Mouse (Mus musculus) monocyte, adult 5-6 weeks (primary cell): ENCODE data around the gene Mthfd1. TPM values are rescaled to one million over a fixed set of nuclear protein-coding genes. Genes with fewer than 3 reads are reported as not detected.

ENCODE experiments used
- ATAC-seq: fragments of 153-309, 156-312 bp; replicated peaks from 2 replicates; pipeline ENCODE4 v1.8.0; 2017; ENCODE audit warnings: mild to moderate bottlenecking; ENCODE audit not compliant: low TSS enrichment, insufficient number of reproducible peaks, severe bottlenecking, poor library complexity, low FRiP score
- total RNA-seq: library from RNA; stranded (forward); fragments of 200-1000, 200-491, 200-594 nt; gene quantifications from 3 replicates; pipeline ENCODE4 v1.2.3, GENCODE M21; 2017

Gene Mthfd1
- total RNA-seq, 1 experiment from 2014 or later = 31.0 TPM

DNA sequence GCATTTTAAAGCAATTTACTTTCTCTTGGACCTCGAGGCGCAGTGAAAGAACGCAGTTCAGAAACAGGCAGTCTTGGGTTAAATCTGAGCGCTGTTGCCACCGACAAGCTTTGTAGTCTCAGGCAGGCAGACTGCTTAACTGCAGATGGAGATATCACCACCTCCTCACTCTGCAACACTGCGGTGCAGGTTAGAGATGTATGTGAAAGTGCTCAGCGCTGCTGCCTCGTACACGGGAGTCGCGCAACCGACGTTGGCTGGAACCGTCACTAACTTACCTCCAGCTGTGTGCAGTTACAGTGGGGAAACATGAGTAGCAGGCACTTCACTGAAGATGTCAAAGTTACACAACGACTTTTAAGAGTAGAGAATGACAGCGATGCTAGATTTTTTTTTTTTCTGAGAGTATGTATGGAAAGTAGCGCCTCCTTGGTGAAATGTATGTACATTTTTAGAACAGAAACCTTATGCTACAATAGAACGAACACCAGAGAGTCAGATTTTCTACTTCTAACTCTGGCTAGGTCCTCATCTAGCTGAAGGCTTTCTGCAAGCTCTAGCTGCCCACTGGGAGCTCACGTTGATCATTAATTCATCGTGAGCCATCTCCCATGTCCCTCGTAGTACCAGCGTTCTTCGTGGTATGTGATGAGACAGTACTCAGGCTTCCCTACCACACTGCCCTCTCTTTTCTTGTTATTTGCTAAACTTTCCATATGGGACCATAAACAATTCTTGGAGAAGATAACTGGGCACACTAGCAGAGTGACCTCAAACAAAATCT, 71.5 kb downstream of the Mthfd1 start:
- no peak for ATAC-seq

DNA sequence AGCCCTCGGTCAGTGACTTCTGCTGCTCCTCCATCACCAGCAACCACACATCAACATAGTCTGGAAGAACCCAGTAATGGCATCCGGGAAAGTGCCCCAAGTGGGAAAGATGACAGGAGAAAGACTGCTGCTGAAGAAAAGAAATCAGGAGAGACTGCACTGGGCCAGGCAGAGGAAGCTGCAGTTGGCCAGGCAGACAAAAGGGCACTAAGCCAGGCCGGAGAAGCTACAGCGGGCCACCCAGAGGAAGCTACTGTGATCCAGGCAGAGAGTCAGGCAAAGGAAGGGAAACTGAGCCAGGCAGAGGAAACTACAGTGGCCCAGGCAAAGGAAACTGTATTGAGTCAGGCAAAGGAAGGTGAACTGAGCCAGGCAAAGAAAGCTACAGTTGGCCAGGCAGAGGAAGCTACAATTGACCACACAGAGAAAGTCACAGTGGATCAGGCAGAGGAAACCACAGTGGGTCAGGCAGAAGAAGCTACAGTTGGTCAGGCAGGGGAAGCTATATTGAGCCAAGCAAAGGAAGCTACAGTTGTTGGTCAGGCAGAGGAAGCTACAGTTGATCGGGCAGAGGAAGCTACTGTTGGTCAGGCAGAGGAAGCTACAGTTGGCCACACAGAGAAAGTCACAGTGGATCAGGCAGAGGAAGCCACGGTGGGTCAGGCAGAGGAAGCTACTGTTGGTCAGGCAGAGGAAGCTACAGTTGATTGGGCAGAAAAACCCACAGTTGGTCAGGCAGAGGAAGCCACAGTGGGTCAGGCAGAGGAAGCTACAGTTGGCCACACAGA, 73.7 kb downstream of the Mthfd1 start:
- peak; percentile 75 for ATAC-seq

- no peak for ATAC-seq
Observed at GRCm38 (mm10) chr12:76333688-76334087, 78.6 kb downstream of the Mthfd1 start.

- no peak for ATAC-seq
Observed at GRCm38 (mm10) chr12:76335641-76336040, 80.5 kb downstream of the Mthfd1 start.

DNA sequence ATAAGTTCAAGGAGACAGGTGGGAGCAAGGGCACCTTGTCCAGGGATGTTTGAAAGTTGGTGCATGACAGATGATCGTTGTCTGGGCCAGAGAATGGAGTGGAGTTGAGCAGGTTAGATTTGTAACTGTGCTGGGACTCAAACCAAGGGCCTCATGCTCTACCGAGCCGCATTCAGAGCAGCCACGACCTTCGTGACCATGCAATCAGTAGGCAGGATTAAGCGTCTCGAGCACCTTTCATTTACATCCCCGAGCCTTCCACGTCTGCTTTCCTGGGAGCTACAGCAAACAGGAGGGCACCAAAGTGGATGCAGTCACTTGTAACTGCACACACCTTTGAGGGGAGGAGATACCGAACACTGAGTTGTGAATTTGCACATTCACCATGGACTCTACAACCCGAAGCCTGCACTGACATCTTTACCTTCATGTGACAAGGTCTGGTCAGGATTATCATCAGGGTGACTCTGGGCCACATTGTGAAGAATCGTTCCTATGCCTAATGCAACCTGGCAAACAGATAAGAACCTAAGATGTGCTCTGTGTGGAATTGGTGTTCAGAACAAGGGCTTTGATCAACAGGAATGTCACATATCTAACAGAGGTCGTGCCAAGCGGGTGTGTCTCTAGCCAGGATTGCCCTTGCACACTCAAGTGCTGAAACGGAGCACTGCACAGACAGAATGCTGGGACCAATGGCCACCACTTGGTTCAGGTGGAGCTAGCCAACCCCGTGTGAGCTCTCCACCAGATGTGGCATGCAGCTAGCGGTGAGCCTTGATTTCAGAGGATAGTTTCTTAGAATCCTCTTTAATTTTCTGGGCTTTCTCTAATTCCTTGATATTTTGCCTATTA, 81.2 kb downstream of the Mthfd1 start:
- no peak for ATAC-seq

DNA sequence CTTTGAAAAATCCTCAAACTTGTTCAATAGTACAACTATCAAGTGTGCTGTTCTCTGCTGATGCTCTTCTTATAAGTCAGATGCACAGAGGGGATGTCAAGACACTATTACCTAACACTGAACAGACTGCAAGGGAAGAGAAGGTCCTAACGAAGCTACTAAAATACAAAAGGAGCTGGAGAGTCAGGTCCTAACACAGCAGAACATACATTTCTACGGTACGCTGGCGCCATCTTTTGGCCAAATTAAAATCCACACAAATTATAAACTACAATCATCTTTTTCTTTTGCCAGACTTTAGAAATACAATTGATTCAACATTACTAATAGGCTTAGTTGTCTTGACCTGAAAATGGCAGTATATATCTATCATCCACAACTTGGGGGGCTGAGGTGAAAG, 86.0 kb downstream of the Mthfd1 start:
- ATAC-seq = peak; percentile 63

DNA sequence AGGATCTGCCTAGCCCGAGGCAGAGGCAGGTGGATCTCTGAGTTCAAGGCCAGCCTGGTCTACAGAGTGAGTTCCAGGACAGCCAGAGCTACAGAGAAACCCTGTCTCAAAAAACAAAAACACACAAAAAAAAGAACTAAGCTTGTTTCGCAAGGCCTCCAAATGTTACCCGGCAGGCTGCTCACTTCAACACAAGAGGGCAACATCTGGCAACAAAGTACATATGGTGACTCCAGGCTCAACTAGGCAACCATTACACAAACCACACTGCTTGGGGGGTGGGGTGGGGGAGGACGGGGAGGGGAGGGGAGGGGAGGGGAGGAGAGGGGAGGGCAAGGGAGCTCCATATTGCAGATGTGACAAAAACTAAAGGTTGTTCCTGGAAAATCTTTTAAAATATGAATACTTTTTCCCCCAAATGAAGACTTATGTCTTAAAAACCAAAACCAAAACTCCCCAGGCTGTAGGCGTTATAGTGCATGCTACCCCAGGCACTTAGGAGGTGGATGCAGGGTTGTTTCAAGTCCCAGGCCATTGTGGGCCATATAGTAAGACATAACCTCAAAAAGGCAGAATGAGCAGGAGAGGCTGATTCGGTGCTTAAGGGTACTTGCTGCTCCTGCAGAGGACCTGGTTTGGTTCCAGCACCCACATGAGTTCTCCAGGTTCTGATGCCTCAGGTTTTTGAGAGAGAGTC, 90.8 kb downstream of the Mthfd1 start:
- peak; percentile 80 for ATAC-seq

GRCm38 (mm10) chr12:76349680-76350220, 94.7 kb downstream of the Mthfd1 start:
- no peak for ATAC-seq

DNA sequence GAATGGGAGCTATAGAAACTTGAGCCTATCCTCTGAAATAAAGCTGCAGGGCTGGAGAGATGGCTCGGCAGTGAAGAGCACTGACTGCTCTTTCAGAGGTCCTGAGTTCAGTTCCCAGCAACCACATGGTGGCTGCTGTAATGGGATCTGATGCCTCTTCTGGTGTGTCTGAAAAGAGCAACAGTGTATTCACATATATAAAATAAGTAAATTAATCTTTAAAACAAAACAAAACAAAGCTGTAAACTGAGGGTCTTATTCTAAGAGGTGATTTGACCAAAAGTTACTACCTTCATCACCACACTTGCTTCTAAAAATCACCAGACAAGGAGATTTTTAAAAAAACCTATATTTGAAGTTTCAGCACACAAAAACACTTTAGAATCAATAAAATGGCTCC, 105.8 kb downstream of the Mthfd1 start:
- no peak for ATAC-seq

- no peak for ATAC-seq
Observed at GRCm38 (mm10) chr12:76361405-76362302, 106.6 kb downstream of the Mthfd1 start.

- 0 out of 2 replicates have a peak, but pooled peaks have one; percentile 37 for ATAC-seq
Observed at GRCm38 (mm10) chr12:76362303-76362676, 107.2 kb downstream of the Mthfd1 start.

- no peak for ATAC-seq
Observed at GRCm38 (mm10) chr12:76366276-76366675, 111.2 kb downstream of the Mthfd1 start.

DNA sequence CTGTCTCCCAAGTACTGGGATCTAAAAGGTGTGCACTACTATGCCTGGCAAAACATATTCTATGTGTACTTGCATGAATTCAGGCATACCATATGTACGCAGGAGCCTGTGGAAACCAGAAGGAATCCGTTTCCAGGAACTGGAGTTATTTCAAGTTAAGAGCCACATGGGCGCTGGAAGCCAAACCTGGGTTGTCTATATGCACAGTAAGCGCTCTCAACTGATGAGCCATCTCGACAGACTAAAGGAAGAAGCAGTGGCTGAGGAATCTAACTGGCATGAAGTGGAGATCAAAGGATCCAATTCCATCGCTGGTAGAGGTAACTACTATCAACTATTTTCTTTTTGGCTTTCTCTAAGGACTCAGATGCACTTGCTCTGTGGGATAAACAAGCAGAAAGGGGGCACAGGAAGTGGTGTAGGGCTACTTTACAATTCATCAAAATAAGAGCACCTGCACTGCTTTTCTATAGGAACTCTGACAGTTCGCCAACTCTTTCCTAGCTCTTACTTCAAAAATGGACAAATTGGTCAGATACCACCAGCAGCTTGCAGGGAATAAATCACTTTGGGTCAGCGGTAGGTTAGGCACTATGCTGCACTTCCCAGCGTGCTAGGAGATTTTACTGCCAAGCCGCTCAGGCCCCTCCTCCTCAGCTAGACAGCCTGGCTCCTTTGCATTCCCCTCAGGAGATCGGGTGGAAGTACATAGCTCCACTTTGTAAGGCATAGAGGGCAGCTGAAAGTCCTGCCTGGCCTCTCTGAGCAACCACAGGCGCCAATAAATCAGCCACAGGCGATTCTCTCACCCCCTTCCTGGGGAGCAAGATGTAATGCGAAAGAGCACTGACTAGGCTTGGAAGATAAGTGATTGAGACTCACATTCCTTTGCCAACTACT, 112.2 kb downstream of the Mthfd1 start:
- no peak for ATAC-seq

DNA sequence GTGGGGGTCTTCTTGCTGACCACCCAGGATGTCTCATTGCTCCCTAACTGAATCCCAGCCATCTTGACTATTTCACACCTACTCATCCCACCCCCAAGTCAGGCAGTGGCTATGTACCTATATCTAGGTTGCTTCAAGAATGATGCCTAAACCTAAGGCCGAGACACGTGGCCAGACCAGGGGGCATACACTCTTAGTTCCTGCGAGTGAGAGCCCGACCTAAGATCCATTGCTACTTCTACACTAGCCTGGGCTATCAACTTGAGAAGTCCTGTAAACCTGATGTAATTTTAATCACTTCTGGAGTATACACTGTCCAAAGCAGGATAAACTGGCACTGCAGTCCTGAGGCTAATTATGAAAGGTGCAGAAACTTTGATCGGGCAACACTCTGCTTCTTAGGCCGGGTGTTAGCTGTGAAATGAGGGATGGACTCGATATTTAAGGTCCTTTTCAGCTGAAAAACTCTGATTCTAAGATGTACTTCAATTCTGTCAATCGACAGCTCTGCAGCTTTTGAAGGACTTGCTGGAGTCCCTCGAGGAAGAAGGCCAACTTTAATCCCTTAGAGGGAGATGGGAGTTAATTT, 113.2 kb downstream of the Mthfd1 start:
- ATAC-seq = no peak

DNA sequence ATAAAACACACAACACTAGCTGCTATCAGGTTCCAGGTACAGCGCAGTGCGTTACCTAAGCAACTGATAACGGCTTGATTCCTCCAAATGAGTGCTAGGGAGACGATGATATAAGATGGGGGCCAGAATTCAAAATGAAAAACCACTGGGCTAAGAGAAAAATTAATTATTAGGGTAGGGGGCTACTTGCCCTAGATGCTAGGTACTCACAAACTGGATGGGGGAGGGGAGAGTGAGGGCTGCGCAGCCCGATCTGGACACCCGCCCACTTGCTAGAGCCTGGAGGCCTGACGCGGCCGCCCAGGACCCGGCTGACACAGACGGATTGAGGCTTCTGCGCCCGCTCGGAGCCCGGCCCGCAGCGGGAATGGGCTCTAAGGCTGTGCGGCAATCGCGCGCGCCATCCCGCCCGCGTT, 113.7 kb downstream of the Mthfd1 start:
- ATAC-seq = no peak
